Mouse (Mus musculus): ENCODE data around the gene Adam11. TPM values are rescaled to one million over a fixed set of nuclear protein-coding genes. Genes with fewer than 3 reads are reported as not detected.
A peak's percentile ranks its signal among the peaks of the same experiment; 100 is the strongest.

Gene Adam11
- polyA plus RNA-seq, 1 experiment from 2014 or later = 14.7 TPM

- 45% methylated on average over 11 of the region's 11 CpGs for WGBS
- peaks cover 40% of the 10 kb centered on the region for H3K27me3 ChIP-seq
- H3K4me2 ChIP-seq (replicated peaks) = no peak overlapping the region
- H3K4me1 ChIP-seq = peaks cover 16% of the 10 kb centered on the region
- H3K9me3 ChIP-seq = no peaks in the 10 kb centered on the region
- no peak overlapping the region for H3K9ac ChIP-seq
- ATAC-seq (ENCODE audit: low FRiP score, low read depth) = no peak
- H3K36me3 ChIP-seq = no peaks in the 10 kb centered on the region
- H3K4me3 ChIP-seq = no peak overlapping the region
- H3K27ac ChIP-seq = no peak overlapping the region
Measured at GRCm38 (mm10) chr11:102740634-102741033, 20.6 kb upstream of the Adam11 start.

GRCm38 (mm10) chr11:102741129-102741950, 19.9 kb upstream of the Adam11 start:
- WGBS = 14% methylated on average over 21 of the region's 22 CpGs
- H3K4me3 ChIP-seq = no peak overlapping the region
- H3K4me1 ChIP-seq = peaks cover 16% of the 10 kb centered on the region
- no peak overlapping the region for H3K27ac ChIP-seq
- peak overlapping the region; percentile 31 for H3K4me2 ChIP-seq (replicated peaks)
- no peaks in the 10 kb centered on the region for H3K9me3 ChIP-seq
- ATAC-seq (ENCODE audit: low FRiP score, low read depth) = no peak
- H3K9ac ChIP-seq = 0 out of 2 replicates have a peak overlapping the region, but pooled peaks have one; percentile 25
- H3K36me3 ChIP-seq = no peaks in the 10 kb centered on the region
- H3K27me3 ChIP-seq = peaks cover 40% of the 10 kb centered on the region

GRCm38 (mm10) chr11:102742066-102742465, 19.2 kb upstream of the Adam11 start:
- H3K27ac ChIP-seq = no peak overlapping the region
- no peaks in the 10 kb centered on the region for H3K36me3 ChIP-seq
- H3K4me1 ChIP-seq = peaks cover 16% of the 10 kb centered on the region
- H3K27me3 ChIP-seq = peaks cover 40% of the 10 kb centered on the region
- no peak overlapping the region for H3K9ac ChIP-seq
- no peak overlapping the region for H3K4me2 ChIP-seq (replicated peaks)
- no peak for ATAC-seq (ENCODE audit: low FRiP score, low read depth)
- no peaks in the 10 kb centered on the region for H3K9me3 ChIP-seq
- H3K4me3 ChIP-seq = no peak overlapping the region
- WGBS = 36% methylated on average over 7 of the region's 7 CpGs

- Histone ChIP-seq H3K9ac (no peak overlapping the region), H3K4me2 (replicated peaks) (no peak overlapping the region), H3K4me3 (no peak overlapping the region), H3K36me3 (no peaks in the 10 kb centered on the region), H3K4me1 (peaks cover 16% of the 10 kb centered on the region), H3K27me3 (peaks cover 37% of the 10 kb centered on the region), H3K27ac (no peak overlapping the region), H3K9me3 (no peaks in the 10 kb centered on the region)
- ATAC-seq (ENCODE audit: low FRiP score, low read depth) = no peak
- 76% methylated on average over 5 of the region's 5 CpGs for WGBS
Measured at GRCm38 (mm10) chr11:102742843-102743242, 18.4 kb upstream of the Adam11 start.

- Histone ChIP-seq H3K27me3 (peaks cover 25% of the 10 kb centered on the region), H3K36me3 (no peaks in the 10 kb centered on the region), H3K9me3 (no peaks in the 10 kb centered on the region), H3K4me2 (replicated peaks) (no peak overlapping the region), H3K9ac (no peak overlapping the region), H3K4me1 (peaks cover 12% of the 10 kb centered on the region), H3K4me3 (no peak overlapping the region), H3K27ac (no peak overlapping the region)
- ATAC-seq (ENCODE audit: low FRiP score, low read depth) = no peak
- WGBS = 82% methylated on average over 3 of the region's 3 CpGs
Measured at GRCm38 (mm10) chr11:102744746-102745145, 16.5 kb upstream of the Adam11 start.

GRCm38 (mm10) chr11:102747866-102748265, 13.4 kb upstream of the Adam11 start:
- Histone ChIP-seq H3K9me3 (no peaks in the 10 kb centered on the region), H3K4me1 (no peaks in the 10 kb centered on the region; the same call in 1 of the 2 replicates), H3K36me3 (no peaks in the 10 kb centered on the region), H3K27me3 (peaks cover 6% of the 10 kb centered on the region), H3K27ac (no peak overlapping the region), H3K9ac (no peak overlapping the region), H3K4me2 (replicated peaks) (no peak overlapping the region), H3K4me3 (no peak overlapping the region)
- WGBS = 66% methylated on average over 1 of the region's 1 CpGs
- ATAC-seq (ENCODE audit: low FRiP score, low read depth) = no peak

- Histone ChIP-seq H3K4me2 (replicated peaks) (no peak overlapping the region), H3K9ac (no peak overlapping the region), H3K4me3 (no peak overlapping the region), H3K27ac (no peak overlapping the region), H3K36me3 (no peaks in the 10 kb centered on the region), H3K9me3 (no peaks in the 10 kb centered on the region), H3K4me1 (peaks cover 5% of the 10 kb centered on the region), H3K27me3 (peaks cover 3% of the 10 kb centered on the region; the same call in 1 of the 2 replicates)
- ATAC-seq (ENCODE audit: low FRiP score, low read depth) = no peak
- 75% methylated on average over 4 of the region's 4 CpGs for WGBS
Measured at GRCm38 (mm10) chr11:102748381-102748780, 12.9 kb upstream of the Adam11 start.

GRCm38 (mm10) chr11:102749712-102750111, 11.5 kb upstream of the Adam11 start:
- H3K4me2 ChIP-seq (replicated peaks) = no peak overlapping the region
- H3K4me1 ChIP-seq = peaks cover 18% of the 10 kb centered on the region
- no peaks in the 10 kb centered on the region for H3K36me3 ChIP-seq
- no peak overlapping the region for H3K27ac ChIP-seq
- no peaks in the 10 kb centered on the region for H3K9me3 ChIP-seq
- ATAC-seq (ENCODE audit: low FRiP score, low read depth) = no peak
- H3K4me3 ChIP-seq = no peak overlapping the region
- no peaks in the 10 kb centered on the region for H3K27me3 ChIP-seq
- no peak overlapping the region for H3K9ac ChIP-seq
- 86% methylated on average over 2 of the region's 2 CpGs for WGBS

GRCm38 (mm10) chr11:102752896-102753590, 8.2 kb upstream of the Adam11 start:
- peak; percentile 16; the same call in 1 of the 2 replicates for ATAC-seq (ENCODE audit: low FRiP score, low read depth)
- H3K9me3 ChIP-seq = no peaks in the 10 kb centered on the region
- H3K27me3 ChIP-seq = no peaks in the 10 kb centered on the region
- no peak overlapping the region for H3K27ac ChIP-seq
- H3K36me3 ChIP-seq = no peaks in the 10 kb centered on the region
- no peak overlapping the region for H3K4me3 ChIP-seq
- WGBS = 69% methylated on average over 13 of the region's 13 CpGs
- peaks cover 20% of the 10 kb centered on the region for H3K4me1 ChIP-seq
- H3K9ac ChIP-seq = no peak overlapping the region
- H3K4me2 ChIP-seq (replicated peaks) = no peak overlapping the region

- H3K27me3 ChIP-seq = no peaks in the 10 kb centered on the region
- H3K9ac ChIP-seq = peak overlapping the region; percentile 43
- H3K4me3 ChIP-seq = peak overlapping the region; percentile 7; the same call in 1 of the 2 replicates
- ATAC-seq (ENCODE audit: low FRiP score, low read depth) = peak; percentile 41; the same call in 1 of the 2 replicates
- H3K4me2 ChIP-seq (replicated peaks) = peak overlapping the region; percentile 55
- peaks cover 20% of the 10 kb centered on the region for H3K4me1 ChIP-seq
- no peaks in the 10 kb centered on the region for H3K36me3 ChIP-seq
- no peaks in the 10 kb centered on the region for H3K9me3 ChIP-seq
- WGBS = 43% methylated on average over 18 of the region's 18 CpGs
- peak overlapping the region; percentile 22; the same call in 1 of the 2 replicates for H3K27ac ChIP-seq
Measured at GRCm38 (mm10) chr11:102753591-102754324, 7.5 kb upstream of the Adam11 start.

- H3K4me3 ChIP-seq = 0 out of 2 replicates have a peak overlapping the region, but pooled peaks have one; percentile 7
- H3K36me3 ChIP-seq = no peaks in the 10 kb centered on the region
- 35% methylated on average over 4 of the region's 4 CpGs for WGBS
- H3K4me1 ChIP-seq = peaks cover 20% of the 10 kb centered on the region
- peak overlapping the region; percentile 55 for H3K4me2 ChIP-seq (replicated peaks)
- peak overlapping the region; percentile 43; the same call in 1 of the 2 replicates for H3K9ac ChIP-seq
- peak overlapping the region; percentile 44; the same call in 1 of the 2 replicates for H3K27ac ChIP-seq
- H3K27me3 ChIP-seq = peaks cover 4% of the 10 kb centered on the region; the same call in 1 of the 2 replicates
- ATAC-seq (ENCODE audit: low FRiP score, low read depth) = no peak
- no peaks in the 10 kb centered on the region for H3K9me3 ChIP-seq
Measured at GRCm38 (mm10) chr11:102754416-102754815, 6.8 kb upstream of the Adam11 start.

All from limb, embryonic 13.5 days (tissue).